Comparison of ENCODE assay signal across 31 mouse cellular contexts in genomic region chr5:38255644-38256043, GRCm38 (mm10). TPM values are rescaled to one million over a fixed set of nuclear protein-coding genes. Genes with fewer than 3 reads are reported as not detected.
DNase-seq lines count a peak whose midpoint lies in the region; ATAC-seq lines count a peak whose summit lies in the region.
"Had no signal": no experiment of that assay in that cellular context is flagged by ENCODE, and none has a peak within 500 bp of the region (broad histone marks: within the 10 kb centered on the region; RNA-seq: fewer than 3 reads in every experiment).

No protein-coding gene starts in this region.

- ATAC-seq in heart, embryonic 12.5 days (ENCODE audit: insufficient number of reproducible peaks, low FRiP score): peak; percentile 80
- ATAC-seq in liver, embryonic 15.5 days (ENCODE audit: insufficient read depth): 0 out of 2 replicates have a peak, but pooled peaks have one; percentile 28
- no peak for ATAC-seq in liver, embryonic 12.5 days
- peak; percentile 83 for ATAC-seq in common myeloid progenitor, adult 5-6 weeks (replicated peaks; ENCODE audit: low read depth, poor library complexity, severe bottlenecking)
- 0 out of 2 replicates have a peak, but pooled peaks have one; percentile 25 for ATAC-seq in megakaryocyte-erythroid progenitor cell, adult 5-6 weeks (replicated peaks; ENCODE audit: low FRiP score, low TSS enrichment, poor library complexity, severe bottlenecking)
- ATAC-seq: forebrain, embryonic 15.5 days; inflammation-experienced regulatory T-cells, adult 6 months; midbrain, embryonic 16.5 days had no signal

- no peaks in the 10 kb centered on the region for H3K9me3 ChIP-seq in heart, embryonic 12.5 days (replicated peaks)
- no peaks in the 10 kb centered on the region for H3K9me3 ChIP-seq in liver, embryonic 15.5 days (replicated peaks)
- no peaks in the 10 kb centered on the region for H3K9me3 ChIP-seq in liver, embryonic 12.5 days (replicated peaks)
- H3K9me3 ChIP-seq: embryonic facial prominence, embryonic 10.5 days; forebrain, embryonic 15.5 days; G1E; limb, embryonic 15.5 days; midbrain, embryonic 10.5 days; neural tube, embryonic 13.5 days had no signal

- H3K27me3 ChIP-seq in heart, embryonic 12.5 days (replicated peaks): no peaks in the 10 kb centered on the region
- H3K27me3 ChIP-seq in liver, embryonic 15.5 days: no peaks in the 10 kb centered on the region
- H3K27me3 ChIP-seq in liver, embryonic 12.5 days (replicated peaks): no peaks in the 10 kb centered on the region; the same call in 1 of the 2 replicates
- H3K27me3 ChIP-seq: CH12.LX; forebrain, embryonic 15.5 days; limb, embryonic 15.5 days; neural tube, embryonic 13.5 days had no signal

- WGBS in heart, embryonic 12.5 days: 44% methylated on average over 3 of the region's 3 CpGs
- WGBS in liver, embryonic 15.5 days (ENCODE audit: insufficient replicate concordance): 6% methylated on average over 3 of the region's 3 CpGs
- 9% methylated on average over 3 of the region's 3 CpGs for WGBS in liver, embryonic 12.5 days (ENCODE audit: insufficient replicate concordance)

- H3K4me2 ChIP-seq in heart, embryonic 12.5 days: no peak overlapping the region
- H3K4me2 ChIP-seq in liver, embryonic 15.5 days: no peak overlapping the region
- no peak overlapping the region for H3K4me2 ChIP-seq in liver, embryonic 12.5 days
- H3K4me2 ChIP-seq: forebrain, embryonic 15.5 days; hindbrain, embryonic 14.5 days; limb, embryonic 15.5 days; lung, embryonic 14.5 days; neural tube, embryonic 13.5 days had no signal

- H3K4me1 ChIP-seq in heart, embryonic 12.5 days (replicated peaks): no peaks in the 10 kb centered on the region
- H3K4me1 ChIP-seq in liver, embryonic 15.5 days (replicated peaks): 0 out of 2 replicates have a peak, but pooled peaks cover 7% of the 10 kb centered on the region
- H3K4me1 ChIP-seq in liver, embryonic 12.5 days: no peaks in the 10 kb centered on the region; the same call in 1 of the 2 replicates
- H3K4me1 ChIP-seq: limb, embryonic 15.5 days had no signal

- no peak overlapping the region for H3K4me3 ChIP-seq in heart, embryonic 12.5 days
- no peak overlapping the region for H3K4me3 ChIP-seq in liver, embryonic 15.5 days (replicated peaks)
- H3K4me3 ChIP-seq in liver, embryonic 12.5 days: no peak overlapping the region
- H3K4me3 ChIP-seq: embryonic facial prominence, embryonic 10.5 days; forebrain, embryonic 15.5 days; limb, embryonic 15.5 days; midbrain, embryonic 10.5 days; myocyte; neural tube, embryonic 13.5 days had no signal

- DNase-seq in heart, postnatal 4 days: no peak
- DNase-seq in cerebellum, postnatal 14 days: no peak
- DNase-seq: adrenal gland, postnatal 14 days; cerebellum, adult 2 months; cerebellum, postnatal 36 days; gastrocnemius, postnatal 10 days; kidney, adult 18-20 months; left cerebral cortex, postnatal 4 days; right cerebral cortex, adult 18-20 months; right cerebral cortex, postnatal 4 days; thymus, postnatal 14 days had no signal

- H3K27ac ChIP-seq in heart, embryonic 12.5 days (ENCODE audit: poor library complexity, severe bottlenecking): peak overlapping the region; percentile 48
- H3K27ac ChIP-seq in liver, embryonic 15.5 days (replicated peaks): no peak overlapping the region
- H3K27ac ChIP-seq in liver, embryonic 12.5 days: no peak overlapping the region
- H3K27ac ChIP-seq: embryonic facial prominence, embryonic 10.5 days; forebrain, embryonic 15.5 days; hindbrain, embryonic 14.5 days; limb, embryonic 15.5 days; midbrain, embryonic 10.5 days; neural tube, embryonic 13.5 days had no signal

- no peaks in the 10 kb centered on the region for H3K36me3 ChIP-seq in heart, embryonic 12.5 days
- no peaks in the 10 kb centered on the region for H3K36me3 ChIP-seq in liver, embryonic 15.5 days (replicated peaks)
- H3K36me3 ChIP-seq in liver, embryonic 12.5 days: no peaks in the 10 kb centered on the region
- H3K36me3 ChIP-seq: embryonic facial prominence, embryonic 10.5 days; forebrain, embryonic 15.5 days; G1E; limb, embryonic 15.5 days; midbrain, embryonic 10.5 days; neural tube, embryonic 13.5 days had no signal

- H3K9ac ChIP-seq in heart, embryonic 12.5 days: no peak overlapping the region
- no peak overlapping the region for H3K9ac ChIP-seq in liver, embryonic 15.5 days
- no peak overlapping the region for H3K9ac ChIP-seq in liver, embryonic 12.5 days
- H3K9ac ChIP-seq: forebrain, embryonic 15.5 days; hindbrain, embryonic 14.5 days; limb, embryonic 15.5 days; lung, embryonic 14.5 days; neural tube, embryonic 13.5 days had no signal

RNA-seq across cellular contexts. Expression of gene Tmem128, which starts 4.3 kb away (rescaled TPM):
- 45.7 and 48.6 TPM in 2 replicates for polyA plus RNA-seq in heart, embryonic 12.5 days (2016; fragmentation: Nextera tagmentation; extraction: Ambion mirVana)
- total RNA-seq in heart, postnatal 4 days (2021): 10 to 100 TPM; 23.8 to 26.3 TPM
- polyA plus RNA-seq in liver, embryonic 15.5 days (2015; fragmentation: Nextera tagmentation; extraction: Ambion mirVana): 34.1 and 39.8 TPM in 2 replicates
- 51.3 and 55.5 TPM in 2 replicates for polyA plus RNA-seq in liver, embryonic 12.5 days (2016; fragmentation: Nextera tagmentation; extraction: Ambion mirVana)
- 23.5 and 25.8 TPM in 2 replicates for total RNA-seq in common myeloid progenitor, adult 5-6 weeks (2017)
- 35.4 and 43.3 TPM in 2 replicates for total RNA-seq in megakaryocyte-erythroid progenitor cell, adult 5-6 weeks (2014; fragmentation: Nextera tagmentation)
- total RNA-seq in megakaryocyte-erythroid progenitor cell, adult 5-6 weeks (2017): 16.2 and 28.8 TPM in 2 replicates

RNA-seq across cellular contexts. Expression of gene Otop1, which starts 20.1 kb away (rescaled TPM):
- polyA plus RNA-seq in heart, embryonic 12.5 days (2016; fragmentation: Nextera tagmentation; extraction: Ambion mirVana): not detected in 2 replicates
- total RNA-seq in heart, postnatal 4 days (2021): under 1 TPM; 0.36 TPM
- polyA plus RNA-seq in liver, embryonic 15.5 days (2015; fragmentation: Nextera tagmentation; extraction: Ambion mirVana): not detected in 2 replicates
- polyA plus RNA-seq in liver, embryonic 12.5 days (2016; fragmentation: Nextera tagmentation; extraction: Ambion mirVana): not detected in 2 replicates
- not detected in 2 replicates for total RNA-seq in common myeloid progenitor, adult 5-6 weeks (2017)
- not detected in 2 replicates for total RNA-seq in megakaryocyte-erythroid progenitor cell, adult 5-6 weeks (2014; fragmentation: Nextera tagmentation)
- not detected in 2 replicates for total RNA-seq in megakaryocyte-erythroid progenitor cell, adult 5-6 weeks (2017)
- total RNA-seq: CH12.LX; left cerebral cortex, adult 8-10 months; left cerebral cortex, postnatal 4 days had no signal
- polyA plus RNA-seq: forebrain, embryonic 15.5 days; G1E; hindbrain, embryonic 14.5 days; inflammation-experienced regulatory T-cells, adult 6 months; kidney, embryonic 16.5 days; limb, embryonic 15.5 days; lung, embryonic 14.5 days; neural tube, embryonic 13.5 days; stomach, embryonic 14.5 days had no signal

RNA-seq across cellular contexts. Expression of gene Lyar, which starts 35.4 kb away (rescaled TPM):
- polyA plus RNA-seq in heart, embryonic 12.5 days (2016; fragmentation: Nextera tagmentation; extraction: Ambion mirVana): 59.4 and 61.3 TPM in 2 replicates
- total RNA-seq in heart, postnatal 4 days (2021): 10 to 100 TPM; 18.5 to 20.0 TPM
- polyA plus RNA-seq in liver, embryonic 15.5 days (2015; fragmentation: Nextera tagmentation; extraction: Ambion mirVana): 37.0 and 47.7 TPM in 2 replicates
- 145 and 147 TPM in 2 replicates for polyA plus RNA-seq in liver, embryonic 12.5 days (2016; fragmentation: Nextera tagmentation; extraction: Ambion mirVana)
- 144 and 145 TPM in 2 replicates for total RNA-seq in common myeloid progenitor, adult 5-6 weeks (2017)
- 158 and 198 TPM in 2 replicates for total RNA-seq in megakaryocyte-erythroid progenitor cell, adult 5-6 weeks (2014; fragmentation: Nextera tagmentation)
- total RNA-seq in megakaryocyte-erythroid progenitor cell, adult 5-6 weeks (2017): 267 and 298 TPM in 2 replicates

RNA-seq across cellular contexts. Expression of gene Zbtb49, which starts 35.4 kb away (rescaled TPM):
- polyA plus RNA-seq in heart, embryonic 12.5 days (2016; fragmentation: Nextera tagmentation; extraction: Ambion mirVana): 9.0 and 10.7 TPM in 2 replicates
- total RNA-seq in heart, postnatal 4 days (2021): 1 to 10 TPM; 8.0 to 8.2 TPM
- polyA plus RNA-seq in liver, embryonic 15.5 days (2015; fragmentation: Nextera tagmentation; extraction: Ambion mirVana): 2.7 and 2.9 TPM in 2 replicates
- polyA plus RNA-seq in liver, embryonic 12.5 days (2016; fragmentation: Nextera tagmentation; extraction: Ambion mirVana): 4.4 and 5.4 TPM in 2 replicates
- total RNA-seq in common myeloid progenitor, adult 5-6 weeks (2017): 9.4 and 16.2 TPM in 2 replicates
- total RNA-seq in megakaryocyte-erythroid progenitor cell, adult 5-6 weeks (2014; fragmentation: Nextera tagmentation): 5.6 and 16.1 TPM in 2 replicates
- total RNA-seq in megakaryocyte-erythroid progenitor cell, adult 5-6 weeks (2017): 6.8 and 13.5 TPM in 2 replicates
